Mouse (Mus musculus): ENCODE results near the gene Sfxn4. TPM values are rescaled to one million over a fixed set of nuclear protein-coding genes. Genes with fewer than 3 reads are reported as not detected.

The Sfxn4 gene
- 0.08 and 0.12 TPM in 2 replicates for polyA plus RNA-seq (2012; ENCODE audit: low replicate concordance)

DNA sequence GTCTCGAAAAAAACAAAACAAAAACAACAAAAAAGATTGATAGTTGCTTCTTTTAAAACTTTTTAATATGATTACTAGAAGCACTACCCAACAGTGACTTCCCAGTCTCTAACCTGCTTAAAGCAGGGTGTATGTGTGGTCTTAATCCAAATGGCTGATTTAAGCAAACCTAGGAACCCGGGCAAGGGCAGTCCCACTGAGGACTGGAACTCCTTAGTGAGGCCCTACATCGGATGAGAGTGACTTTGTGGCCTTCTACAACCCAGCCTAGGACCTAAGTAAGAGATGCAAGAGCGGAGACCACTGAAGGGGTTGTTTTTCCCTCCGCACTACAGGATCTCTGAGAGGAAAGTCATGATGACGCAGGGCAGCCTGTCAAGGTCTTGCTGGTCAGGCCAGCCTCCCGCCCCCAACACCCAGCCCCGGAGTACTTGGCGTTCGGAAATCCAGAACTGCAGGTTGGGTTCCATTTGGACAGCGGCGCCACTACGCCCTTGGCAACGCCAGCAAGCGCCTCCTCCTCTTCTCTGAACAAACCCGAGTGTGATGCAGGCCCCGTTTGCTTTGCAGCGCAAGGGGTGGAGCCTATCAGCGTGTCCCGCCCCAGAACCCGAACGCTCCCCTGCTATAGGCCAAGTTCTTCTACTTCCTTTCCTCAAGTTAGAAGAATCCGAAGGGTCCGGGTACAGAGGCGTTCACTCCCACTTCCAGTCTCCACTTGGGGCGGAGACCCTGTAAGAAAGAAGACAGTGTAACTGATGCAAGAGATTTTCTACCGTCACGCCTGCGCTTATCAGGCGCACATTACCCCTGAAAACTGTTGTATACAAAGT is at the start of gene Sfxn4:
TSS of gene Sfxn4 (minus strand) at position 612 of the 833 bp plus-strand sequence.

GRCm38 (mm10) chr19:60889714-60890315 is 28.5 kb upstream of the Sfxn4 start, which contains the start of gene Grk5:
TSS of gene Grk5 (plus strand) at chr19:60889749.

GRCm38 (mm10) chr19:60874064-60874694 is 12.9 kb upstream of the Sfxn4 start, which contains the start of gene Prdx3:
TSS of gene Prdx3 (minus strand) at chr19:60874556.

GRCm38 (mm10) chr19:60811098-60812035 is 49.9 kb downstream of the Sfxn4 start, which contains the start of gene Fam45a:
TSS of gene Fam45a (plus strand) at chr19:60811585.

DNA sequence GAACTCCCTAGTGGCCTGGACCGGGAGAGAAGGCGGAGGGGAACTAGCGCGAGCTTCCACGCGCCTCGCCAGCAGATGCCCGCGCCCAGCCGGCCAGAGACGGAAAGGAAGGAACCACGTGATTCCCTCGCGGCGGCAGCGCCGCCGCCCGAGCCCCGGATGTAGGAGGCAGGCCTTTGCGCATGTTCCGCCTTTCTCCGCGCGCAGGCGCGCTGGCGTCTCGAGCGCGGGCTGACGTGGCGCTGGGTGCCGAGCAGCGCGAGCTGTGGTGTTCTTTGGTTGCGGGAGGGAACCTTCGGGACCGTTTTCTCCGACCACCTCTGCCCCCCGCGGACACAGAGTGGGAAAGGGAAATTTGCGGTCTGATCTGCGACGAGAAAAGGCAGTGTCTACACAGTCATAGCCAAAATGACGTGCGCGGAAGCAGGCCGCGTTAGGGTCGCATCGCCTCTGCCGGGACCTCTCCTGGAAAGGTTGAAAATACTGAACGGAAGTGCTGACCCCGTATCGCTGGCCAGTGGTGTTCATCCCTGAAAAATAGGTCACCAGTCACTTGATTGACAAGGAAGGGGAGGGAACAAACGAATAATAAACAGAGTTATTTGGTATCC is 70.6 kb downstream of the Sfxn4 start, which contains the start of gene Eif3a:
TSS of gene Eif3a (minus strand) at position 108 of the 611 bp plus-strand sequence.

Other genes with a start within 250 kb of the Sfxn4 start
- gene Nanos1, start 105.5 kb downstream of the Sfxn4 start, polyA plus RNA-seq (2012; ENCODE audit: low replicate concordance), result 3.0 and 5.0 TPM in 2 replicates
- 35.8 and 54.3 TPM in 2 replicates for gene Eif3a, start 70.8 kb downstream of the Sfxn4 start, polyA plus RNA-seq (2012; ENCODE audit: low replicate concordance)
- 2.2 and 8.4 TPM in 2 replicates for gene Fam45a, start 49.9 kb downstream of the Sfxn4 start, polyA plus RNA-seq (2012; ENCODE audit: low replicate concordance)
- gene Prdx3, start 13.1 kb upstream of the Sfxn4 start, polyA plus RNA-seq (2012; ENCODE audit: low replicate concordance), result 5.0 and 7.2 TPM in 2 replicates
- gene Grk5, start 28.3 kb upstream of the Sfxn4 start, polyA plus RNA-seq (2012; ENCODE audit: low replicate concordance), result 2.2 and 4.9 TPM in 2 replicates